Mouse (Mus musculus) 3T3-L1 (cell line): ENCODE measurements around the gene Olfr1491.

Experiments
- DNase-seq: peaks from one replicate; pipeline ENCODE4 v3.0.0-alpha.2; 2015; ENCODE audit warnings: low read depth, low spot score

Olfr1491 gene

GRCm38 (mm10) chr19:13696968-13697367 is at the start of gene Olfr1491:
Olfr1491 (plus strand) TSS chr19:13697268.
- DNase-seq: no peak

GRCm38 (mm10) chr19:13650791-13651190 is 46.3 kb upstream of the Olfr1491 start, which contains the start of gene Olfr1490:
Olfr1490 (plus strand) TSS chr19:13651091.
- no peak for DNase-seq

GRCm38 (mm10) chr19:13722978-13723377 is 25.9 kb downstream of the Olfr1491 start, which contains the start of gene Olfr1493-ps1:
Olfr1493-ps1 (plus strand) TSS chr19:13723278.
- DNase-seq: no peak

- DNase-seq: no peak
Measured at GRCm38 (mm10) chr19:13739428-13739827, 42.4 kb downstream of the Olfr1491 start, which contains the start of gene Olfr1494. Olfr1494 (plus strand) TSS chr19:13739728.

- no peak for DNase-seq
Measured at GRCm38 (mm10) chr19:13749366-13749765, 52.3 kb downstream of the Olfr1491 start.
